Mouse (Mus musculus) testis, adult 2 months (tissue): ENCODE measurements around the gene Pcdh9. TPM values are rescaled to one million over a fixed set of nuclear protein-coding genes. Genes with fewer than 3 reads are reported as not detected.

ENCODE experiments used
- H3K27ac ChIP-seq: fragments of 200-500 bp; 2 replicates; pipeline ENCODE4 v1.5.1; 2012; ENCODE audit warnings: low read depth, low read length; ENCODE audit not compliant: control insufficient read depth, insufficient read depth
- H3K27me3 ChIP-seq: fragments of 200-500 bp; 2 replicates; pipeline ENCODE4 v1.6.1; 2012; ENCODE audit warnings: mild to moderate bottlenecking, low read length, moderate library complexity; ENCODE audit not compliant: control insufficient read depth, insufficient read depth
- H3K36me3 ChIP-seq: fragments of 200-500 bp; 2 replicates; pipeline ENCODE4 v1.6.1; 2012; ENCODE audit warnings: mild to moderate bottlenecking, low read length; ENCODE audit not compliant: control insufficient read depth, insufficient read depth
- H3K4me1 ChIP-seq: fragments of 200-500 bp; 2 replicates; pipeline ENCODE4 v1.6.1; 2012; ENCODE audit warnings: low read length; ENCODE audit not compliant: control insufficient read depth, insufficient read depth
- H3K4me3 ChIP-seq: fragments of 200-500 bp; 2 replicates; pipeline ENCODE4 v1.5.1; 2012; ENCODE audit warnings: low read depth, mild to moderate bottlenecking, low read length, moderate library complexity, mixed read lengths; ENCODE audit not compliant: control insufficient read depth
- CTCF ChIP-seq: fragments of 200-500 bp; IDR thresholded peaks from 2 replicates; pipeline ENCODE4 v1.5.1; 2012; ENCODE audit warnings: low read depth, mild to moderate bottlenecking, inconsistent platforms, low read length, moderate library complexity; ENCODE audit not compliant: control insufficient read depth, insufficient read depth, insufficient replicate concordance
- POLR2A ChIP-seq: fragments of 200-500 bp; IDR thresholded peaks from 2 replicates; pipeline ENCODE4 v1.6.1; 2012; ENCODE audit warnings: low read depth, mild to moderate bottlenecking, inconsistent platforms, low read length, moderate library complexity; ENCODE audit not compliant: control insufficient read depth
- polyA plus RNA-seq: library from polyadenylated mRNA; depleted of rRNA; stranded (reverse); fragments of >200 nt; gene quantifications from 2 replicates; pipeline ENCODE4 v1.2.3, GENCODE M21; 2012

The Pcdh9 gene
- polyA plus RNA-seq, 1 experiment: 0.78 TPM

DNA sequence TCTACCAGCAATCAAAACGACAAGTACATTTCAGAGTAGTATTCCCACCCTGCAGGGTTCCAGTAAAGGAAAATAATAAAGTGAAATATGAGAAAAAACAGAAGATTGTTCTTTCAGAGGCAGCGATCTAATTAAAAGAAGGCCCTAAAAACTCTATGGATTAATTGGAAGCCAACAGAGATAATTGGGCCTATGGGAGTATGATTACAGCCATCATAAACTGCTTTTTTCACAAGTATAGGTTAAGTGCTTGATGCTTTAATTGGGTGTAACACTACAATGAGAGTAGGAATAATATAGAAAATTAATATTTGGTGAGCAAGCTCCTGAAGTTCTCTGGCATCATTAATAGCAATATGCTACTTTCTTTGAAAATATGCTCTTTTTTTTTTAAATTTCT lies 448.6 kb downstream of the Pcdh9 start:
- Histone ChIP-seq H3K36me3 (no peaks in the 10 kb centered on the region), H3K27ac (no peak overlapping the region), H3K4me1 (no peaks in the 10 kb centered on the region), H3K4me3 (no peak overlapping the region), H3K27me3 (no peaks in the 10 kb centered on the region)
- TF ChIP-seq POLR2A (no peak), CTCF (no peak)

DNA sequence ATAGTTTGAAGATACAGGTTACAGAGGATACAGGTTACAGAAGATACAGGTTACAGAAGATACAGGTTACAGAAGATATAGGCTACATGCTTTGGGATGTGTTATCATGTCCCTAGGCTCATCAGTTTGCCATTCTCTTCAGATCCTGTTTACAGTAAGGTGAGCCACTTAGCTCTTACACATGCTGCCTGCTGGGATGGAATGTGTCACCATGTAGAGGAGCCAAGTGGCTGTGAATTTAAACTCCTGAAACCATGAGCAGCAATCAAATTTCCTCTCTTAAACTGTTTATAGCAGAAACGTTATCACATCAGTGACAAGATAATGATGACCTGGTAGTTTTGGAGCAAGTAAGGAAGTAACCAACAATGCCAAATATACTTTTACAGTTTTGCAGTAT lies 453.3 kb downstream of the Pcdh9 start:
- no peaks in the 10 kb centered on the region for H3K4me1 ChIP-seq
- no peak overlapping the region for H3K27ac ChIP-seq
- no peak for TF ChIP-seq CTCF
- no peak for TF ChIP-seq POLR2A
- H3K4me3 ChIP-seq: no peak overlapping the region
- H3K27me3 ChIP-seq: no peaks in the 10 kb centered on the region
- no peaks in the 10 kb centered on the region for H3K36me3 ChIP-seq

DNA sequence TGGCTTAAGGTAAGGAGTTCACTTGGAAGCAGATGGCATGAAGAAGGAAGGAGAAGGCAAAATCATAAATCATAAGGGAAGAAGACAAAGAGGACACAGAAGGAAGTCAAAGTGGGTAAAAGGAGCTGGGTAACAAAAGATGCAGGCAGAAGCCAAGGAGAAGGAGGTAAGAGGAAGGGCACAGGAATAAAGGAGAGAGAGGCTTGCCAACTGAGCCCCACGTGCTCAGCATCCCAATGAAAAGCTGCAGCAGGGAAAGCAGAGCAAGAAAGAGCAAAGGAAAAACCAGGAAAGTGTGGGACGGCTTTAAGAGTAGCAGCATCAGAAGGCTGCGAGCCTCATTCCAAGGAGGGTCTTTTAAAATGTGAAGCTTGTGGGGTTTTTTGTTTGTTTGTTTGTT lies 473.7 kb downstream of the Pcdh9 start:
- Histone ChIP-seq H3K4me1 (no peaks in the 10 kb centered on the region), H3K27ac (no peak overlapping the region), H3K27me3 (no peaks in the 10 kb centered on the region), H3K4me3 (no peak overlapping the region), H3K36me3 (no peaks in the 10 kb centered on the region)
- no peak for TF ChIP-seq POLR2A

DNA sequence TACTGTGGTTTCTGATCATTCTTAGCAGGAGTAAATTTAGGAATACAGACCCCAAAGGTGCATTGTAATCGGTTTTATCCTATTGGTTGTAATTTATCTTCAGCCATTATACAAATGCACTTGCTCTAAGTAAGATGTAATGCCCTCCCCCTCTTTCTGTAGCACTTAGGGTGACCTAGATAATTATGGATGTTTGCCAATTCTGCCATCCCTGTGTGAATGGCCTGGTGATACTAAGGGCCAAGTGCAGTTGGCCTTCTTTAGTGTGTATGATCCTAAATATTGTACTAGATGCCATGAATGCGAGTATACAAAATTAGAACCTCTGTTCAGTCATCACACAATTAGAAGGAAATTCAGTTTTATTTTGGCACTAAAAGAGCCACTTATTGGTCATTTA lies 475.0 kb downstream of the Pcdh9 start:
- H3K36me3 ChIP-seq: no peaks in the 10 kb centered on the region
- H3K4me1 ChIP-seq: no peaks in the 10 kb centered on the region
- H3K27me3 ChIP-seq: no peaks in the 10 kb centered on the region
- TF ChIP-seq POLR2A (no peak), CTCF (no peak)
- H3K4me3 ChIP-seq: no peak overlapping the region
- H3K27ac ChIP-seq: no peak overlapping the region

DNA sequence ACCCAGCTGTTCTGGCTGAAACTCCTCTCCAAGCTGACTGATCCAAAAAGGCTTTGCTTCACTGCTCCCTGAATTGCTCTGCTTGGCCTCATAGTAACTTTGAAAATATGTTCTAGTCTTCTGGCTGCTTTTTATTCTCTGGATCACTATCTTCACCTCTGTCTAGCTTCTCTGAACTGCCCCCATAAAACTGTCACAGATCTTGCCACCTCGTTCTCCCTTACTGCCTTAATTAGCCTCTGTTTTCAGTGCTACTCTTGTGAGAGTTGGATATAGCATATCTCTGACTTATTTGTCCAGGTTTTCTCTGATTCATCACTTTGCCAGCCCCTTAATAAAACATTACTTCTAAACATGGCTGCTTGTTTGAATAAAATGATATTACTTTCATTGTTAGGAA lies 481.2 kb downstream of the Pcdh9 start:
- no peaks in the 10 kb centered on the region for H3K36me3 ChIP-seq
- TF ChIP-seq POLR2A: no peak
- TF ChIP-seq CTCF: no peak
- no peak overlapping the region for H3K4me3 ChIP-seq
- H3K27ac ChIP-seq: no peak overlapping the region
- H3K4me1 ChIP-seq: no peaks in the 10 kb centered on the region
- no peaks in the 10 kb centered on the region for H3K27me3 ChIP-seq

DNA sequence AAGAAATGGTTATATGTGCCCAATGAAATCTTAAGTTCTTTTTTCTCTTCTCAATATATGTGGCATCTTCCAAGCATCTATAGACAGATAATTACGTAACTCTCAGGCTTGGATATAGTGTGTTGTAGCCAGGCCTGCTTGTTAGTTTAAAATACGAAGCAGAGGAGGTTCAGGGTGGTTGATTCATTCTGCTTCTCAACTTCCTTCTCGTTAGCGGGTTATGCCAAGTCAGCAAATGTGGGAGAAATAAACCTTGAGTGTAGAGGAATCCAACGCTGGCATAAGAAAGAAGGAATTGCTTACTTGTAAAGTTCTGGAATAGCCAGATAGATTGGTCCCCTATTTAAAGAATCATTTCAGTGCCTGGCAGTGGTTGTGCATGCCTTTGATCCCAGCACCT lies 482.7 kb downstream of the Pcdh9 start:
- no peak for TF ChIP-seq CTCF
- TF ChIP-seq POLR2A: no peak
- H3K27ac ChIP-seq: no peak overlapping the region
- no peaks in the 10 kb centered on the region for H3K27me3 ChIP-seq
- no peaks in the 10 kb centered on the region for H3K36me3 ChIP-seq
- no peak overlapping the region for H3K4me3 ChIP-seq
- no peaks in the 10 kb centered on the region for H3K4me1 ChIP-seq

DNA sequence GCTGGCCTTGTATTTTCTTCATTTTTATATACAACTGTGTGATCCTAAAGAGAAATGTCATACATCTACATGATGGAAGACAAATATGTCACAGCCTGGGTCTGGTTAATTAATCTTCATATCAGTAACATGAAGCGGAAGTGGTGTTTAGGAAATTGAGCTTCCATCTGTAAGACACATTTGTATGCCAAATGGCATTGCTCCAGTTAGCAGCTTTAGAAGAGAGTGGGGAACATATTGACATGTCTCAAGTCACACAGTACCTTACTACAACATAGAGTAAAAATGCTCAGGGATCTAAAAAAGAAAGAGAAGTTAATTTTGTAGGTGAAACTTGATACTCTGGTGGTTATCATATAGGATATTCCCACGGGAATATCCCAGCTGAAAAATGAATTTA lies 505.4 kb downstream of the Pcdh9 start:
- H3K4me1 ChIP-seq: no peaks in the 10 kb centered on the region
- TF ChIP-seq CTCF (no peak), POLR2A (no peak)
- H3K27me3 ChIP-seq: no peaks in the 10 kb centered on the region
- H3K4me3 ChIP-seq: no peak overlapping the region
- H3K27ac ChIP-seq: no peak overlapping the region
- no peaks in the 10 kb centered on the region for H3K36me3 ChIP-seq

DNA sequence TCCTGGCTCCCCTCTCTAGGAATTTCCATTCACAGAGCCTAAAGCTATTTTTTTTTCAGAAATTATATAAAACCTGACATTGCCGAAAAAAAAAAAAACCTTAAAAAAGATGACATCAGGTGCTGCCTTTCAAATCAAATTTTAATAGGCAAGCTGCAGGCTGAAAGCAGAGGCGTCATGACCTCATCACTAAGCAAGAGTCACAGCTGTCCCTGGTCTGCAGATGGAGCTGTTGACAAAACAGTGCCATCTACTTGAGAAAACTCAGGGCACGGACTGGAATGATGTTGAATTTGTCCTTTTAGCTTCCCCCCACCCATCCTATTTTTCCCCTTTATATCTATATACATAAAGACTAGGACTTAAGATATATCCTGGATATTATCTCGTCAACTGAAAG lies 509.3 kb downstream of the Pcdh9 start:
- H3K27ac ChIP-seq: no peak overlapping the region
- no peak overlapping the region for H3K4me3 ChIP-seq
- H3K4me1 ChIP-seq: no peaks in the 10 kb centered on the region
- no peaks in the 10 kb centered on the region for H3K36me3 ChIP-seq
- no peak for TF ChIP-seq POLR2A
- no peaks in the 10 kb centered on the region for H3K27me3 ChIP-seq

DNA sequence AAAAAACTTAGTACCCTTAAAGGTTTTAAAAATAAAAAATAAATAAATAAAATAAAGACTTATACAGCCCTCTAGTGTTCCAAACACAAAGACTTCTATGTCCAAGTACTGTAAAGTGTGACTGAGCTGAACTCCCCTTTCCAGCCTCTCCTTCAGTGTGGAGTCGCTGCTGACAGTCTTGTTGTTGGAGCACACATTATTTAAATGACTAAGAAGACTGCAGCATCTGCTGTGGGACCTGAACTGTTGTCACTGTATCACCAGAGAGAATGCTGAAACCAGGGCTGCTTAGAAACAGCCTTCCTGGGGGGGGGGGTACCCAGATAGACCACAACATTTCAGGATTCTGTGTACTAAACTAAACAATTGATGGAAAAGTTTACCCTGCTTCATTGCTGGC lies 509.7 kb downstream of the Pcdh9 start:
- Histone ChIP-seq H3K4me3 (no peak overlapping the region), H3K27ac (no peak overlapping the region), H3K4me1 (no peaks in the 10 kb centered on the region), H3K27me3 (no peaks in the 10 kb centered on the region), H3K36me3 (no peaks in the 10 kb centered on the region)
- TF ChIP-seq POLR2A (no peak), CTCF (no peak)
